Mouse (Mus musculus): ENCODE results near the gene Manf.

DNA sequence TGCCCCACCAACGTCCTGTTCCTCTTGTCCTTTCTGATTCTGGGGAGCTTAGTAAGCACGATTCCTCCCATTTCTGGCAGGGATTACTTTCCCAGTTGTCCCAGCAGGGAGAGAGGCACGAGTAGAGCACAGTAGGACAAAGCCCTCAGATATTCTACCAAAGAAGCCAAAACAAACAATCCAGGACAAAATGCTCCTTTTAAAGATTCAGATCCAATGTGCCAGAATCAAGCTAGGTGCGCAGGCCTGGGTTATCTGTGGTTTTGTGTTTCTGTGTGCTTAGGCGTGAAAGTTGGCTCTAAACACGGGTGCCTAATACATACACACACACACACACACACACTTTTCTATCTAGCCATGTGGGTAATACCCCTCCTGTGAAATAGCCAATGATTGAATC lies 73.6 kb downstream of the Manf start:
- TF ChIP-seq ZNF384 (IDR thresholded peaks at IDR 0.05; ENCODE audit: low read depth, low read length) (no peak), MYC (IDR thresholded peaks at IDR 0.05; ENCODE audit: low read depth, low read length) (no peak), UBTF (IDR thresholded peaks at IDR 0.05; ENCODE audit: low read depth, low read length) (no peak), ELF1 (IDR thresholded peaks at IDR 0.05; ENCODE audit: low read depth, low read length) (no peak), CTCF (conservative IDR thresholded peaks at IDR 0.05 in 1 of 2, IDR thresholded peaks at IDR 0.05 in 1 of 2; ENCODE audit: low read depth in 2 of 2, low read length in 2 of 2) (no peak), PAX5 (IDR thresholded peaks at IDR 0.05; ENCODE audit: low read length) (no peak), NELFE (IDR thresholded peaks at IDR 0.05; ENCODE audit: low read depth, low read length) (no peak)

All from CH12.LX (cell line).